Mouse (Mus musculus) MEL (cell line): Measurements from ENCODE around the gene Gm4353. TPM values are rescaled to one million over a fixed set of nuclear protein-coding genes. Genes with fewer than 3 reads are reported as not detected.

Experiments used
- DNase-seq: peaks from one replicate; pipeline ENCODE4 v3.0.0; 2011; ENCODE audit warnings: low read depth, low spot score
- H3K27ac ChIP-seq: 2 replicates; pipeline ENCODE4 v1.5.1; 2012; ENCODE audit warnings: low read depth, mild to moderate bottlenecking, control low read depth, low read length, moderate library complexity; ENCODE audit not compliant: control insufficient read depth
- H3K27me3 ChIP-seq, 2 experiments: fragments of 150-350 bp in 1 of 2; sonication (generic) in 1 of 2; 2 replicates each; pipeline ENCODE4 v1.6.1; 2012; ENCODE audit warnings: low read length in 2 of 2, mild to moderate bottlenecking in 2 of 2, improper control_type of control experiment in 1 of 2, moderate library complexity in 1 of 2; ENCODE audit not compliant: insufficient read depth in 2 of 2, control insufficient read depth in 1 of 2
- H3K36me3 ChIP-seq, 2 experiments: 2 replicates each; pipeline ENCODE4 v1.6.1; 2012 to 2014; ENCODE audit warnings: low read length in 2 of 2, improper control_type of control experiment in 1 of 2, inconsistent platforms in 1 of 2, mild to moderate bottlenecking in 1 of 2; ENCODE audit not compliant: insufficient read depth in 2 of 2, control insufficient read depth in 1 of 2
- H3K4me1 ChIP-seq, 2 experiments: fragments of 150-350 bp in 1 of 2; sonication (generic) in 1 of 2; 2 replicates each; pipeline ENCODE4 v1.6.1; 2012; ENCODE audit warnings: low read length in 2 of 2, improper control_type of control experiment in 1 of 2, mild to moderate bottlenecking in 1 of 2; ENCODE audit not compliant: insufficient read depth in 2 of 2, control insufficient read depth in 1 of 2
- H3K4me3 ChIP-seq, 2 experiments: fragments of 150-350 bp in 1 of 2; sonication (generic) in 1 of 2; 2 replicates each; pipeline ENCODE4 v1.5.1; 2012; ENCODE audit warnings: low read depth in 2 of 2, low read length in 2 of 2, mild to moderate bottlenecking in 2 of 2, moderate library complexity in 2 of 2, control low read depth in 1 of 2, improper control_type of control experiment in 1 of 2; ENCODE audit not compliant: control insufficient read depth in 1 of 2, insufficient read depth in 1 of 2
- H3K79me2 ChIP-seq: 2 replicates; pipeline ENCODE4 v1.6.1; 2012; ENCODE audit warnings: mild to moderate bottlenecking, low read length, moderate library complexity; ENCODE audit not compliant: control insufficient read depth, poor library complexity, insufficient read depth
- H3K9ac ChIP-seq: 2 replicates; pipeline ENCODE4 v1.6.1; 2012; ENCODE audit warnings: low read depth, mild to moderate bottlenecking, control low read depth, low read length, moderate library complexity; ENCODE audit not compliant: control insufficient read depth, poor library complexity, severe bottlenecking
- H3K9me3 ChIP-seq: fragments of 150-350 bp; sonication (generic); replicated peaks from 2 replicates; pipeline ENCODE4 v1.6.1; 2012; ENCODE audit warnings: mild to moderate bottlenecking, low read length, improper control_type of control experiment, moderate library complexity; ENCODE audit not compliant: insufficient read depth
- CHD2 ChIP-seq: IDR thresholded peaks from 2 replicates; pipeline ENCODE4 v1.6.1; 2011; ENCODE audit warnings: low read length, improper control_type of control experiment
- E2F4 ChIP-seq: IDR thresholded peaks from 2 replicates; pipeline ENCODE4 v1.6.1; 2011; ENCODE audit warnings: low read depth, low read length, improper control_type of control experiment, borderline replicate concordance
- ELF1 ChIP-seq: IDR thresholded peaks from 2 replicates; pipeline ENCODE4 v1.6.1; 2014; ENCODE audit warnings: low read depth, mild to moderate bottlenecking, inconsistent platforms, low read length, improper control_type of control experiment, moderate library complexity
- ETS1 ChIP-seq: IDR thresholded peaks from 2 replicates; pipeline ENCODE4 v1.6.1; 2012; ENCODE audit warnings: low read depth, mild to moderate bottlenecking, inconsistent platforms, low read length, improper control_type of control experiment, moderate library complexity
- GATA1 ChIP-seq: IDR thresholded peaks from 2 replicates; pipeline ENCODE4 v1.6.1; 2011; ENCODE audit warnings: low read depth, low read length, improper control_type of control experiment
- HCFC1 ChIP-seq: IDR thresholded peaks from 2 replicates; pipeline ENCODE4 v1.6.1; 2012; ENCODE audit warnings: low read depth, mild to moderate bottlenecking, inconsistent platforms, low read length, improper control_type of control experiment, moderate library complexity
- KAT2A ChIP-seq: conservative IDR thresholded peaks from 2 replicates; pipeline ENCODE4 v1.6.1; 2012; ENCODE audit warnings: low read depth, low read length, improper control_type of control experiment, inconsistent platforms
- MAFK ChIP-seq: IDR thresholded peaks from 2 replicates; pipeline ENCODE4 v1.6.1; 2011; ENCODE audit warnings: low read depth, mild to moderate bottlenecking, low read length, improper control_type of control experiment, borderline replicate concordance
- MAX ChIP-seq: IDR thresholded peaks from 2 replicates; pipeline ENCODE4 v1.6.1; 2011; ENCODE audit warnings: low read length, improper control_type of control experiment
- MAZ ChIP-seq: IDR thresholded peaks from 2 replicates; pipeline ENCODE4 v1.6.1; 2012; ENCODE audit warnings: low read depth, mild to moderate bottlenecking, inconsistent platforms, low read length, improper control_type of control experiment
- MYB ChIP-seq: IDR thresholded peaks from 2 replicates; pipeline ENCODE4 v1.6.1; 2011; ENCODE audit warnings: mild to moderate bottlenecking, low read depth, low read length, improper control_type of control experiment
- NELFE ChIP-seq: IDR thresholded peaks from 2 replicates; pipeline ENCODE4 v1.6.1; 2011; ENCODE audit warnings: low read depth, low read length, improper control_type of control experiment
- POLR2AphosphoS2 ChIP-seq: IDR thresholded peaks from 2 replicates; pipeline ENCODE4 v1.6.1; 2011; ENCODE audit warnings: low read length, improper control_type of control experiment
- POLR2AphosphoS5 ChIP-seq: IDR thresholded peaks from 2 replicates; pipeline ENCODE4 v1.6.1; 2012; ENCODE audit warnings: low read depth, borderline replicate concordance, mild to moderate bottlenecking, inconsistent platforms, low read length, moderate library complexity, mixed read lengths
- SMC3 ChIP-seq: IDR thresholded peaks from 2 replicates; pipeline ENCODE4 v1.6.1; 2011; ENCODE audit warnings: low read depth, low read length, improper control_type of control experiment
- UBTF ChIP-seq: IDR thresholded peaks from 2 replicates; pipeline ENCODE4 v1.6.1; 2012; ENCODE audit warnings: low read depth, mild to moderate bottlenecking, inconsistent platforms, low read length, improper control_type of control experiment, moderate library complexity, borderline replicate concordance; ENCODE audit not compliant: insufficient read depth
- USF2 ChIP-seq, 2 experiments: IDR thresholded peaks; 2 replicates each; pipeline ENCODE4 v1.6.1; 2011 to 2012; ENCODE audit warnings: improper control_type of control experiment in 2 of 2, low read length in 2 of 2, borderline replicate concordance in 1 of 2, inconsistent platforms in 1 of 2, low read depth in 1 of 2, mild to moderate bottlenecking in 1 of 2; ENCODE audit not compliant: insufficient read depth in 1 of 2
- ZKSCAN1 ChIP-seq: IDR thresholded peaks from 2 replicates; pipeline ENCODE4 v1.6.1; 2012; ENCODE audit warnings: low read depth, mild to moderate bottlenecking, inconsistent platforms, low read length, improper control_type of control experiment, moderate library complexity
- ZMIZ1 ChIP-seq: IDR thresholded peaks from 2 replicates; pipeline ENCODE4 v1.6.1; 2012; ENCODE audit warnings: low read depth, mild to moderate bottlenecking, inconsistent platforms, low read length, improper control_type of control experiment, moderate library complexity
- polyA plus RNA-seq, 2 experiments: library from polyadenylated mRNA; stranded (reverse) in 1 of 2; unstranded in 1 of 2; fragments of >175 nt in 1 of 2; fragments of >200 nt in 1 of 2; gene quantifications; 2 replicates each; pipeline versions ENCODE4 v1.2.1 to v1.2.4; 2012; ENCODE audit warnings: low replicate concordance in 2 of 2, low read depth in 1 of 2; ENCODE audit not compliant: insufficient read length in 2 of 2, insufficient read depth in 1 of 2, missing spikeins in 1 of 2
- total RNA-seq: library from RNA; depleted of rRNA; stranded (reverse); fragments of 300-350 nt; gene quantifications from 2 replicates; pipeline ENCODE4 v1.2.3, GENCODE M21; 2012

The Gm4353 gene
- total and polyA plus RNA-seq, 3 experiments: 21.0 to 22.7 TPM; not detected in 1

DNA sequence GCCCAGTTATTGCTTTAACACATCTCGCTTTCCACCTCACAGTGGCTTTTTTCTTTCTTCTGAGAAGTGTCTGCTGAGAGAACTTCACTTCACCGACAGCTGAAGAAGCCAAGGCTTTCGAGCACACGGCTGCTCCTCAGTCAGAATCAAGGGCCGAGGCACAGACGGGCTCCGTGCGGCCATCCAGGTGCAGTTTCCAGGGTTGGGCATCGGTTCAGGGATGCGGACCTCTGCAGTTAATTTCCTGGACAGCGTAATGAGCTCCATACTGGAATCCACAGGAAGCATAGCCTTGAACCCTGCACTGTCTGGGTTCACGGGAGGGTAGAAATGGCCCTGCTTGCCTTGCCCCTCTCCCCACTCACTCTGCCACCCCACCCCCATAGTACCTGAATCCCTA lies 39.6 kb upstream of the Gm4353 start:
- H3K9me3 ChIP-seq: no peaks in the 10 kb centered on the region
- H3K4me1 ChIP-seq: no peaks in the 10 kb centered on the region
- no peak overlapping the region for H3K4me3 ChIP-seq
- TF ChIP-seq MAFK (no peak), SMC3 (no peak)
- no peaks in the 10 kb centered on the region for H3K79me2 ChIP-seq
- H3K36me3 ChIP-seq: no peaks in the 10 kb centered on the region
- no peak overlapping the region for H3K27ac ChIP-seq
- no peak overlapping the region for H3K9ac ChIP-seq
- no peaks in the 10 kb centered on the region for H3K27me3 ChIP-seq
- no peak for DNase-seq

DNA sequence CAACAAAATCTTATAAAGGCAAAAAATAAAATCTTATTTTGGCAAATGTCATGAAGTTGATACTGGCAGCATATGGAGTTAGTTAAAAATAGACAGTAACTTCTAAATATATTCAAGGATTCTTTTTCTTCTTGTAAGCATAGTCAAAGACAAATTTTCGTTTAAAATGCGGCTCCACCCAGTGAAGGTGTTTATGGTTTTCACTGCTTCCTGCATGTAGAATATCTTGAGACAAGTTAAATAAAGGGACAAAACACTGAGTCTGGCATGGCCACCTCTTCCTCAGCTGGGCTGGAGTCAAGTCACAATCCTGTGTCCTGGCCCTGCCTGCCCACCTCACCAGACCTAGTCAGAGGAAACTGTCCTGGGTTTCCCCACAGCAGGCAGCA lies 39.2 kb upstream of the Gm4353 start:
- H3K9me3 ChIP-seq: no peaks in the 10 kb centered on the region
- H3K27ac ChIP-seq: no peak overlapping the region

DNA sequence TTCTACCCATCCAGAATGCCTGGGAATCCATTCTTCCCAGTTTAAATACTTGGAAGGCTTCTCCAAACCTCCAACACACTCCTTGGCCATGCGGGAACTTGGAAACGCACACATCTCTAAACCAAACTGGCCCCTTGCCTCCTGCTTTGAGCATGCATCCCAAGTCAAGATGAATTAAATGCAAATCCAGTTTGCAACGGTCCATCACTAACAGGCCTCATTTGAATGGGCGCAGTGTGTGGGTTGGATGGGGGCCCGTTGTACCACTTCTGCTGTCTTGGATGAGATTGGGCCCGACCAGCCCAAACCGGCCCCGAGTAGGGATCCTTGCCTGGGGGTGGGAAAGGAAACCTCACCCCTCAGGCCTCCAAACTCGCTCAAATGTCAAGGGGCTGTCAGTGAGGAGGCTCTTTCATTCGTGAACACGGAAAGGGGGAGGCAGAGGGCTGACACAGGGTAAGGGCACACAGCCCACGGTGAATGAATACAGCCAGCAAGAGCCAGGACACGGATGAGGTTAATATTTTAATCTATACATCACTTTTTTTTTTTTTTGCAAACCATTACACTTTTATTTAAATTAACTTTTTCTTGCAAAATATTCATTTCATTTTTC lies 38.7 kb upstream of the Gm4353 start:
- Histone ChIP-seq H3K79me2 (no peaks in the 10 kb centered on the region), H3K27ac (no peak overlapping the region), H3K4me3 (no peak overlapping the region), H3K9me3 (no peaks in the 10 kb centered on the region), H3K27me3 (no peaks in the 10 kb centered on the region), H3K4me1 (no peaks in the 10 kb centered on the region), H3K36me3 (no peaks in the 10 kb centered on the region), H3K9ac (no peak overlapping the region)
- DNase-seq: no peak
- TF ChIP-seq UBTF (no peak), USF2 (IDR thresholded peaks at IDR 0.05; ENCODE audit: borderline replicate concordance in 1 of 2, insufficient read depth in 1 of 2, low read depth in 1 of 2, low read length in 2 of 2) (no peak), ZKSCAN1 (no peak), MAX (no peak), ELF1 (no peak), E2F4 (no peak), KAT2A (no peak), ETS1 (no peak), MAFK (no peak), HCFC1 (no peak), MYB (no peak)

More for the DNA sequence above, 39.2 kb upstream of the Gm4353 start:
- no peak for DNase-seq
- TF ChIP-seq UBTF (no peak), ZMIZ1 (no peak), NELFE (no peak), MAZ (no peak), GATA1 (no peak), ETS1 (no peak), POLR2AphosphoS2 (no peak), MAX (no peak), POLR2AphosphoS5 (no peak), CHD2 (no peak)
- TF ChIP-seq, all 39 proteins: peak for 0
- no peak overlapping the region for H3K9ac ChIP-seq
- no peak overlapping the region for H3K4me3 ChIP-seq
- H3K36me3 ChIP-seq: no peaks in the 10 kb centered on the region
- no peaks in the 10 kb centered on the region for H3K79me2 ChIP-seq
- H3K27me3 ChIP-seq: no peaks in the 10 kb centered on the region
- H3K4me1 ChIP-seq: no peaks in the 10 kb centered on the region
